Mouse (Mus musculus): ENCODE results near the gene Trappc10.

Trappc10 gene

DNA sequence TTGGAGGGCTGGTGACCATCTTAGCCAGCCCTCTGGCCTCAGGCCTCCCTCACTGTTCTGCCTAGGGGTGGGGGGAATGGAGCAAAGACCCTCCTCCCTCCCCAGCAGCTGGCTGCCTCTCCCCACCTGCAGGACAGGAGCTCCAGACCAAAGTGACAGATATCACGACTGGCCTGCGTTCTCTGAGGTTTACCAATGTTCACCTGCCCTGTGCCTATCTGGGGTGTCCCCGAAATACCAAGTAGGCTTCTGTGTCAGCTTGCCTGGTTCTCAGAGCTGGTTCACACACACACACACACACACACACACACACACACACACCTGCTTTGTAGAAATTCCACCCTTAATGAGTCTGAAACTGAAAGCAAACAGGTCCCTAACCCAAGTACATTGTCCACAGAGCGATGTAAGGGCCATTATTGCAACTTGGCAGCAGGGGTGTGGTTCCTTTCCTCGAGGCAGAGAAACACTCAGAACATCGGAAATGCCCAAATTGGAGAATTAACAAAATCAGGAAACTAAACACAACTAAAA, 13.8 kb upstream of the Trappc10 start:
- 78% methylated on average over 6 of the region's 6 CpGs for WGBS

DNA sequence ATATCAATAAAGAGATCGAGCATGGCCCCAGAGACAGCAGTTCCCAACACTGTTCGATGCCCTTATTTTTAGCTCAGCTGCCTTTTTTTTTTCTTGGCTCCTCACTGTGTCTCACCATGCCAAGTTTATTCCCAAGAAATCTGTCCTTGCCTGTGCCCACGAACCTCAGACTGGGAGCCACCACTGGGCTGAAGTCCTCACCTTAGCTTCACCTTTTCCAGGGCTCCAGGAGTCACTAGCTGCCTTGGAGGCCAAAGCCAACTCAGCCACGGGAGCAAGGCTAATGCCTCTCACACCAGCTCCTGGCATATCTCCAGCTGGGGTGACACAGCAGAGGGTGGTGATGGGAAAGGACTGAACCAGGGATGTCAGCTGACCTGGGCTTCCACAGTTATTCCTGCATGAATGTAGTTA, 11.2 kb upstream of the Trappc10 start:
- whole genome bisulfite sequencing = 19% methylated on average over 4 of the region's 4 CpGs

- WGBS = 88% methylated on average over 3 of the region's 3 CpGs
Measured at GRCm38 (mm10) chr10:78247206-78247605, 2.8 kb upstream of the Trappc10 start.

DNA sequence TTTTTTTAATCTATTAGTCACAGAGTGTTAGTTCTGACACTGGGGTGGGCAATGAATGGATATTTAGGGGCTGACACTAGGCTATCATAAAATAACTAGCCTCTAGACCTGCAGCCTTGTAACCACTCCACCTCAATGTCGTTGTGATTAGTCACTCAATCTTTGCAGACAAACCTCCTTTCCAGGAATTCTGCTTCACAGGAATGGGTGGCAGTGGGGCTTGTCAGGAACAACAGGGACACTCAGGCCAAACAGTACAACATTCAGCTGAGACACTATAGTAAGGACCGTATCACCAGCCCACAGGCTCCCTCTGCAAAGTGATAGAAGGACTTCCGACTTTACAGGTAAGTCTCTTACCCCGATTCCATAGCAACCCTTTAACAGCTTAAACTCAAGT, 2.3 kb upstream of the Trappc10 start:
- 86% methylated on average over 4 of the region's 4 CpGs for WGBS

- WGBS = 8% methylated on average over 7 of the region's 7 CpGs
Measured at GRCm38 (mm10) chr10:78245225-78245547, 745 bp upstream of the Trappc10 start.

GRCm38 (mm10) chr10:78244058-78244437, 393 bp downstream of the Trappc10 start:
- 2% methylated on average over 33 of the region's 33 CpGs for WGBS

DNA sequence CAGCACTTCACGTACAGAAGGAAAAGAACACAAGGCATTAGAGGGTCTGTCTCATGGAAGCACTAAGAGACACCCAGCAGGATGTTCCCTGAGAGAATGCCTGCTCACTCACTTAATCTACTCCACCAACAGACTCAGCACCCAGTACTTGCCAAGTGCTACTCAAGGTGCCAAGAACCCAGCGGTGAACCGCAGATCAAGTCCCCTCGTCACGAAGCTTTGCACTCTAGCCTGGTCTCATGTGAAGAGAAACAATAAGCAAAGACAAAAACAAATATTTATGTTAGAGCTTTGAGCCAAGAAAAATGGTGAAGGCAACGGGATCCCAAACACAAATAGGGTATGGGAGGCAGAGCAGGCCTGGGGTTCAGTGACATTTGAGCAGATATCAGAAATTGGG, 5.5 kb downstream of the Trappc10 start:
- 52% methylated on average over 6 of the region's 6 CpGs for WGBS

DNA sequence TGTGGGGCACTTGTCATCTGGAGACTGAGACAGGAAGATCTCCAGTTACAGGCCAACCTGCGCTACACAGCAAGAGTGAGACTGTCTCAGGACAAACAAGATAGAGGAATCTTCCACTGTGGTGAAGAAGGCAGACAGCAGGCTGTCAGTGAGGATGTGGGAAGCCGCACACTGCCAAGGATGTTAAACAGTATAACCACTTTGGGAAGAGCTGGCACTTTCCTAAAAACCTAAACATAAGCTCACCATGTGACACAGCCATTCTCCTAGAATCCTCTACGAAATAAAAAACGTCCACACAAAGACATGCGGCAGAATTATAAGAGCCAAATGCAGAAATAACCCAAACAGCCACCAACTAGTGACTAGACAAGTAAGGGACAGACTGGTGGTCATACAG, 6.1 kb downstream of the Trappc10 start:
- WGBS = 49% methylated on average over 5 of the region's 5 CpGs

GRCm38 (mm10) chr10:78237809-78238208, 6.6 kb downstream of the Trappc10 start:
- WGBS = 93% methylated on average over 6 of the region's 6 CpGs

GRCm38 (mm10) chr10:78236885-78237629, 7.4 kb downstream of the Trappc10 start:
- WGBS = 75% methylated on average over 8 of the region's 8 CpGs

- 76% methylated on average over 6 of the region's 6 CpGs for WGBS
Measured at GRCm38 (mm10) chr10:78233756-78234155, 10.7 kb downstream of the Trappc10 start.

GRCm38 (mm10) chr10:78233161-78233560, 11.3 kb downstream of the Trappc10 start:
- 89% methylated on average over 5 of the region's 5 CpGs for WGBS

DNA sequence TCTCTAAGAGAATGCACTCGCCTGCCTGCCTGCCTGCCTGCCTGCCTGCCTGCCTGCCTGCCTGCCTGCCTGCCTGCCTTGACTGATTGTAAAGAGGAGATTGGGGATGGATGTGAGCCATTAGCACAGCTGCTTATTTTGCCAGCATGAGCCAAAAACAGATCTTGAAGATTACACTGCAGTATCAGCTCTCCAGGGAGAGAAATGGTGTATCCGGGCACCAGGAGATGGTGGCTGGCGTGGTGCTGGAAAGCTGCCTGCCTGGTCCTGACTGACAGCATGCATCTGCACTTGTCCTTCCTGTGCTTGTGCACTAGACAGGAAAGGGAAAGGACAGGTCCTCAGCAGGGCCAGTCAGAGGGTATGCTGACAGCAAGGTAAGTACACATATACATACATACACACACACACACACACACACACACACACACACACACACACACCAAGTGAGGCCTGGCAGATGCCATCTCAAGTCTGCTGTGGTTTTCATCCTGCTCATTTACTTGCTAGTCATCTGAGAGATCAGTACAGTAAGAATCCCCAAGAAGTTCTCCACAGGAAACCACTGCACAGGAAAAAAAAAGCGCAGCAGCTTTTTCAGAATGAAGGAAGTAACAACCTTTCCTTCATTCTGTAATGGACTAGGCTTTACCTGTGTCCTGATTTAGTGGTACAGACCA, 12.0 kb downstream of the Trappc10 start:
- WGBS = 62% methylated on average over 4 of the region's 4 CpGs

DNA sequence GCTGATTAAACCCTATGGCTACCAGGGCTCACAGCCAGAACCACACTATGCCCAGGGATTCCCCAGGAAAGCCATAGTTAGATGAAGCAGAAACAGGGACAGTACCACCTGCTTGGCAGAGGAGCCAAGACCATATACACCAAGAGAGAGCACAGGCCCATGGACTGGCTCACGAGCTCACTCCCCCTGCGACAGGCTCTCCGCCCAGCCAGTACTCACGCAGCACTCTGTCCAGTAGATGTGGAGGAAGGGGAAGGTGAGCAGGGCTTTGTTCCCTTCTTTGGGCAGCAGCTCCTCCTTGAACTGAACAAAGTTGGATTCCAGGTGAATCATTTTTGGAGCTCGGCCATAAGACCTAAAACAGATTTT, 15.9 kb downstream of the Trappc10 start:
- 72% methylated on average over 5 of the region's 5 CpGs for WGBS

- 52% methylated on average over 8 of the region's 8 CpGs for WGBS
Measured at GRCm38 (mm10) chr10:78227875-78228559, 16.4 kb downstream of the Trappc10 start.

GRCm38 (mm10) chr10:78224136-78224535, 20.3 kb downstream of the Trappc10 start:
- WGBS = 79% methylated on average over 6 of the region's 6 CpGs

GRCm38 (mm10) chr10:78222908-78223307, 21.5 kb downstream of the Trappc10 start:
- WGBS = 72% methylated on average over 4 of the region's 4 CpGs

- 74% methylated on average over 7 of the region's 7 CpGs for WGBS
Measured at GRCm38 (mm10) chr10:78221315-78221714, 23.1 kb downstream of the Trappc10 start.

GRCm38 (mm10) chr10:78219528-78219927, 24.9 kb downstream of the Trappc10 start:
- 68% methylated on average over 1 of the region's 1 CpGs for WGBS

DNA sequence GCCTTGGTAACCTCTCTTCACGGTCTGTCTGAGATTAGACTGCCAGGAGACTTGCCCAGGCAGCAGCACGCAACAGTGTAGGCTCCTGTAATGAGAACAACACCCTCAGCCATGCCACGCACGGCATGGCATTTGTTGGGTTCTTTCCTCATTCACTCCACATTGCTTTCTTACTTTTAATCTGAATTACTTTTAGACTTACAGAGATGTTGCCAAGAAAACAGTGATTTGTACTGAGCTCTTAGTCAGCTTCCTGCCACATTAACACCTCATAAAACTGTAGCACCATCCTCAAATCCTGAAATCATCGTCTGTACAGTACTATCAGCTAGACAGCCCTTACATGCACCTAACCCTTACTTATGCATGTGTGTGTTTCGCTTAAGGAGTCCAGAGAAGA, 25.9 kb downstream of the Trappc10 start:
- 44% methylated on average over 6 of the region's 6 CpGs for WGBS

DNA sequence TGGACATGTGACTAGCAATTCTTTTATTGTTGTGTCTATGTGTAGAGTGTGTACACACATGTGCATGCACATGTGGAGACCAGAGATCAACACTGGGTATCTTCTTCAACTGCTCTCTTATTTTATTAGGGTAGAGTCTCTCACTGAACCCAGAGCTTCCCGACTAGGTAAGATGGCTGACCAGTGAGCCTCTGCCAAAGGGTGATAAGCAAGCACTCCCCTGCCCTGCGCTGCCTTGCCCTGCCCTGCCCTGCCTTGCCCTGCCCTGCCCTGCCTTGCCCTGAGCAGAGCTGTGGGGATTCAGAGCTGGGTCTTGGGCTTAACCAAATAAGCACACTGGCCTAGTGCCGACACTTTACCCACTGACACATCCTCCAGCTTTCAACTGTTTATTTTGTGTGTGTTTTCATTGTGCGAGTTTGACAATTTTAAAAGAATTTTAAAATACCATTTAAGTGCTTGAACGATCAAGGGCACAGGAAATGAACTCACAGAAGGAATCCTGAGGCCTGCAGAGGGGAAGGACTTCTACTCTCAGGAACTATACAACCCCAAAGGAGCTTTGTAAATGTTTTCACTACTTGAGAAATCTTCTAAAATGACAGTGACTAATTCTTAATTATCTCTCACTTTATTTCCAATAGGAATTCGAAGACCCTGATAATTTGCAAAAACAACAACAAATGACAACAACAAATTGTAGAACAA, 27.9 kb downstream of the Trappc10 start:
- 79% methylated on average over 6 of the region's 6 CpGs for WGBS

DNA sequence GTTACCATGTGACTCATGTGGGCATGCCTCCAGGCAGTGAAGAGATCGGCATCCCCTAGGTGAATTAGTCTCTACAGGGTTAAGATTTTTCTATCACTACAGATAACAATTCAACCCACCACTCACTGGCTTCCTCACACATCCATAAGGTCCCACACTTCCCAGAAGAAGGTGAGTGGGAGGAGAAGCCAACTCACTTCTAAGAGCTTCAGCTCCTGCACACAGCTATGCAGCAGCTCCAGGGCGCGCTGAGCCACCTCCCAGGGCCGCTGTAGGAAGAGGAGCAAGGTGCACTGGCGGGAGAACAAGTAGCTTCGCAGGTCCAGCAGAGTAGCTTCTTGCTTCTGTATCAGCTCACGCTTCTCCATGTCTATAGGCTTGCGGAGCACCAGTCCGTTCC, 30.1 kb downstream of the Trappc10 start:
- 60% methylated on average over 9 of the region's 9 CpGs for WGBS
